Mouse (Mus musculus) embryonic facial prominence, embryonic 15.5 days (tissue): ENCODE data around the gene Tspan33. TPM values are rescaled to one million over a fixed set of nuclear protein-coding genes. Genes with fewer than 3 reads are reported as not detected.

Source experiments
- ATAC-seq: fragments of 200-750 bp; cut with Nextera tagmentation; 2 replicates; pipeline ENCODE4 v1.8.0; 2017; ENCODE audit warnings: low read depth, moderate TSS enrichment; ENCODE audit not compliant: insufficient number of reproducible peaks, low FRiP score, low TSS enrichment
- H3K27ac ChIP-seq: fragments of 300-500 bp; sonication (generic); replicated peaks from 2 replicates; pipeline ENCODE4 v1.5.1; 2015; ENCODE audit warnings: mild to moderate bottlenecking, inconsistent platforms
- H3K27me3 ChIP-seq: fragments of 300-500 bp; sonication (generic); 2 replicates; pipeline ENCODE4 v1.6.1; 2015; ENCODE audit warnings: inconsistent platforms
- H3K36me3 ChIP-seq: fragments of 300-500 bp; sonication (generic); 2 replicates; pipeline ENCODE4 v1.6.1; 2015; ENCODE audit warnings: mild to moderate bottlenecking, inconsistent platforms
- H3K4me1 ChIP-seq: fragments of 300-500 bp; sonication (generic); 2 replicates; pipeline ENCODE4 v1.6.1; 2015; ENCODE audit warnings: inconsistent platforms
- H3K4me2 ChIP-seq: fragments of 300-500 bp; sonication (generic); replicated peaks from 2 replicates; pipeline ENCODE4 v1.6.1; 2015; ENCODE audit warnings: mild to moderate bottlenecking, inconsistent platforms
- H3K4me3 ChIP-seq: fragments of 300-500 bp; sonication (generic); replicated peaks from 2 replicates; pipeline ENCODE4 v1.5.1; 2015; ENCODE audit warnings: mild to moderate bottlenecking, inconsistent platforms
- H3K9ac ChIP-seq: fragments of 300-500 bp; sonication (generic); 2 replicates; pipeline ENCODE4 v1.6.1; 2015; ENCODE audit warnings: inconsistent platforms
- H3K9me3 ChIP-seq: fragments of 300-500 bp; sonication (generic); replicated peaks from 2 replicates; pipeline ENCODE4 v1.6.1; 2016; ENCODE audit warnings: inconsistent platforms
- WGBS: fragments of 180-500 bp; shearing (Covaris S2); methylation state at CpG from one replicate; pipeline ENCODE4 v1.1.7; 2015; 5-methylcytosine and 5-hydroxymethylcytosine counted together
- polyA plus RNA-seq: library from polyadenylated mRNA; unstranded; fragments of >200 nt; fragmentation: Nextera tagmentation; extraction: Ambion mirVana; gene quantifications from 2 replicates; pipeline ENCODE4 v1.2.1, GENCODE M21; 2015

Tspan33 gene
- polyA plus RNA-seq, 1 experiment from 2014 or later, result 8.1 TPM

GRCm38 (mm10) chr6:29721890-29722289, 27.9 kb downstream of the Tspan33 start:
- H3K36me3 ChIP-seq, result no peaks in the 10 kb centered on the region
- no peak overlapping the region for H3K4me3 ChIP-seq
- no peak for ATAC-seq
- no peaks in the 10 kb centered on the region for H3K9me3 ChIP-seq
- WGBS, result 71% methylated on average over 2 of the region's 2 CpGs
- H3K4me2 ChIP-seq, result no peak overlapping the region
- H3K4me1 ChIP-seq, result peaks cover 21% of the 10 kb centered on the region
- no peak overlapping the region for H3K9ac ChIP-seq
- no peaks in the 10 kb centered on the region for H3K27me3 ChIP-seq
- H3K27ac ChIP-seq, result no peak overlapping the region

- WGBS, result 49% methylated on average over 1 of the region's 1 CpGs
Measured at GRCm38 (mm10) chr6:29726576-29727200, 32.7 kb downstream of the Tspan33 start.

DNA sequence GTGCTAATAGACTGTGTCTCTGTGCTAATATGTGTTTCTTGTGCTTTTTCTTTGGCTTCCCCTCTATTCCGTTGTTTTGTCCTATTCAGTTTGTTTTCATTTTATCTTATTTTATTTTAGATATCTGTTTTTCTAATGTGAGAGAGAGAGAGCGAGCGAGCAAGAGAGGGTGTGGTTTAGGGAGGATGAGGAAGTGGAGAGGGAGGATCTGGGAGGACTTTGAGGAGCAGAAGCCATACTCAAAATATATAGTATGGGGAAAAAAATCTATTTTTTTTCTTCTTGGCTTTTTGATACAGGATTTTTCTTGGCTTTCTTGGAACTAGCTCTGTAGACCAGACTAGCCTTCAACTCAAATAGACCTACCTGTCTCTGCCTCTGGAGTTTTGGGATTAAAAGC, 34.0 kb downstream of the Tspan33 start:
- H3K9me3 ChIP-seq, result no peaks in the 10 kb centered on the region
- no peaks in the 10 kb centered on the region for H3K27me3 ChIP-seq
- H3K9ac ChIP-seq, result no peak overlapping the region
- ATAC-seq, result no peak
- no peaks in the 10 kb centered on the region for H3K4me1 ChIP-seq
- WGBS, result 81% methylated on average over 3 of the region's 3 CpGs
- H3K36me3 ChIP-seq, result no peaks in the 10 kb centered on the region
- H3K4me2 ChIP-seq, result no peak overlapping the region
- H3K27ac ChIP-seq, result no peak overlapping the region
- no peak overlapping the region for H3K4me3 ChIP-seq

More at GRCm38 (mm10) chr6:29726576-29727200, 32.7 kb downstream of the Tspan33 start:
- Histone ChIP-seq H3K27ac (no peak overlapping the region), H3K9me3 (no peaks in the 10 kb centered on the region), H3K4me3 (no peak overlapping the region), H3K36me3 (no peaks in the 10 kb centered on the region), H3K4me2 (no peak overlapping the region), H3K27me3 (no peaks in the 10 kb centered on the region), H3K9ac (no peak overlapping the region), H3K4me1 (no peaks in the 10 kb centered on the region)
- no peak for ATAC-seq

- no peaks in the 10 kb centered on the region for H3K27me3 ChIP-seq
- no peaks in the 10 kb centered on the region for H3K4me1 ChIP-seq
- H3K4me2 ChIP-seq, result no peak overlapping the region
- H3K4me3 ChIP-seq, result no peak overlapping the region
- ATAC-seq, result no peak
- H3K9ac ChIP-seq, result no peak overlapping the region
- 63% methylated on average over 1 of the region's 1 CpGs for WGBS
- no peak overlapping the region for H3K27ac ChIP-seq
- H3K9me3 ChIP-seq, result no peaks in the 10 kb centered on the region
- H3K36me3 ChIP-seq, result no peaks in the 10 kb centered on the region
Measured at GRCm38 (mm10) chr6:29729491-29729890, 35.5 kb downstream of the Tspan33 start.

- 0% methylated on average over 28 of the region's 30 CpGs for WGBS
- Histone ChIP-seq H3K4me3 (peak within 1 kb of the TSS; percentile 90), H3K4me2 (peak within 1 kb of the TSS; percentile 79), H3K27me3 (no peaks in the 10 kb centered on the region), H3K9ac (peak within 1 kb of the TSS; percentile 98), H3K9me3 (no peaks in the 10 kb centered on the region), H3K4me1 (peaks cover 19% of the 10 kb centered on the region), H3K36me3 (0 out of 2 replicates have a peak, but pooled peaks cover 10% of the 10 kb centered on the region), H3K27ac (peak within 1 kb of the TSS; percentile 98)
- ATAC-seq, result peak; percentile 97
Measured at GRCm38 (mm10) chr6:29735336-29735688, 41.3 kb downstream of the Tspan33 start, which contains the start of gene Smo. Gene Smo, plus strand, starts transcription at chr6:29735503.

DNA sequence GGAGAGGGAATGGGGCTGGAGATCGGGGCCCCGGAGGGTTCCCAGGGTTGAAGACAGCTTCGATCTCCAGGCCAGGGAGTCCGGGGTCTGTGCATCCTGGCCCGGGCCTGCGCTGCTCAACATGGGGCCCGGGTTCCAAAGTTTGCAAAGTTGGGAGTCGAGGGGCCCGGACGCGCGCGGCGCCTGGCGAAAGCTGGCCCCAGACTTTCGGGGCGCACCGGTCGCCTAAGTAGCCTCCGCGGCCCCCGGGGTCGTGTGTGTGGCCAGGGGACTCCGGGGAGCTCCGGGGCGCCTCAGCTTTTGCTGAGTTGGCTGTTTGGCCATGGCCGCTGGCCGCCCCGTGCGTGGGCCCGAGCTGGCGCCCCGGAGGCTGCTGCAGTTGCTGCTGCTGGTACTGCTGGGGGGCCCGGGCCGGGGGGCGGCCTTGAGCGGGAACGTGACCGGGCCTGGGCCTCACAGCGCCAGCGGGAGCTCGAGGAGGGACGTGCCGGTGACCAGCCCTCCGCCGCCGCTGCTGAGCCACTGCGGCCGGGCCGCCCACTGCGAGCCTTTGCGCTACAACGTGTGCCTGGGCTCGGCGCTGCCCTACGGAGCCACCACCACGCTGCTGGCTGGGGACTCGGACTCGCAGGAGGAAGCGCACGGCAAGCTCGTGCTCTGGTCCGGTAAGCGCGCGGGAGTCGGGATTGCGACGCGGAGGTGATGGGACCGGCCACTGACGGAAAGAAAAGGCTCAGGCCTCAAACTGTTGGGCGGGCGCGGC, 41.8 kb downstream of the Tspan33 start:
- H3K36me3 ChIP-seq, result 0 out of 2 replicates have a peak, but pooled peaks cover 10% of the 10 kb centered on the region
- ATAC-seq, result peak; percentile 73
- H3K4me1 ChIP-seq, result peaks cover 19% of the 10 kb centered on the region
- peak overlapping the region; percentile 98 for H3K27ac ChIP-seq
- WGBS, result under 1% methylated on average over 75 of the region's 75 CpGs
- H3K9ac ChIP-seq, result peak overlapping the region; percentile 98
- H3K4me3 ChIP-seq, result peak overlapping the region; percentile 90
- H3K4me2 ChIP-seq, result peak overlapping the region; percentile 79
- no peaks in the 10 kb centered on the region for H3K9me3 ChIP-seq
- H3K27me3 ChIP-seq, result no peaks in the 10 kb centered on the region

DNA sequence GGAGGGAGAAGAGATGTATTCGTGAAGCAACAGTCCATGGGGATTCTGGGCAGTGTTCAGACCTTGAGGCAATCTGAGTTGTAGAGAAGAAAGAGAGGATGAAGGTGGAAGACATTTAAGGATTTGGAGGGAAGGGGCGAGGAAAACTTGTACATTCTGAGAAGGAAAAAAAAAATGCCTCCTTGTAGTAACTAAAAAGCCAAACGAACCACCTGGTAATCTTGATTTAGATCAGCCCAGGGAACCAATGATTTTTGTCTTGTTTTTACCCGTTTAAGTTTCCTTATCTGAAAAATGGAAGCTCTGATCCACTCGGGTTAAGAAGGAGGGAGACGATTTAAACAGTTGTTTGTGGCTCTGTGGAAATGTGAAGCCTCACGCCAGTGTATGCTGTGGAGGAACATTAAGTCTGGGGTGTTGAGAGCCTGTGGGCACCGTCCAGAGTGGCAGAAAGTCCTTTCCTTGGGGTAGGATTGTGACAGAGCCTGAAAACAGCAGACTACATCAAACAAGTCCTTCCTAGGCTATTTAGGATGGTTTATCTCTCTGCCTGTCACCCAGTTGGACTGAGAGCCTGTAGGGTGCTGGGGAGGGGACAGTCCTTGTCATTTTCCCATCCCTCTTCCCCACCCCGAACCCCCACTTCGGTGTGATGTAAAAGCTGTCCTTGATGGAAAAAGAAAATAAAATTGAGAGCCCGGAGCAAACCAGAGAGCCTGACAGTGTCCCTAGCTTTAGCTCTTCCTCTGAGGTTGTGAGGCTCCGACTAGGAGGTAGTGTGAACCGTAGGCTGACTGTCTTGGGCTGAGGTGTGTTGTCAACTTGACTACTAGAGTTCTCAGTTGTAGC, 42.8 kb downstream of the Tspan33 start:
- peak overlapping the region; percentile 98 for H3K9ac ChIP-seq
- 10% methylated on average over 13 of the region's 13 CpGs for WGBS
- ATAC-seq, result no peak

GRCm38 (mm10) chr6:29751466-29752152, 57.6 kb downstream of the Tspan33 start:
- Histone ChIP-seq H3K27me3 (no peaks in the 10 kb centered on the region), H3K36me3 (peaks cover 32% of the 10 kb centered on the region), H3K4me2 (no peak overlapping the region), H3K4me3 (no peak overlapping the region), H3K9ac (no peak overlapping the region), H3K27ac (no peak overlapping the region), H3K9me3 (peaks cover 4% of the 10 kb centered on the region; the same call in 1 of the 2 replicates), H3K4me1 (peaks cover 17% of the 10 kb centered on the region; the same call in 1 of the 2 replicates)
- ATAC-seq, result no peak
- WGBS, result 85% methylated on average over 3 of the region's 3 CpGs

More for the DNA sequence above, 42.8 kb downstream of the Tspan33 start:
- peak overlapping the region; percentile 79 for H3K4me2 ChIP-seq
- 0 out of 2 replicates have a peak, but pooled peaks cover 10% of the 10 kb centered on the region for H3K36me3 ChIP-seq
- H3K4me3 ChIP-seq, result peak overlapping the region; percentile 90
- no peaks in the 10 kb centered on the region for H3K27me3 ChIP-seq
- peak overlapping the region; percentile 98 for H3K27ac ChIP-seq
- H3K4me1 ChIP-seq, result peaks cover 19% of the 10 kb centered on the region
- no peaks in the 10 kb centered on the region for H3K9me3 ChIP-seq

- H3K9me3 ChIP-seq, result peaks cover under 1% of the 10 kb centered on the region; the same call in 1 of the 2 replicates
- peaks cover 48% of the 10 kb centered on the region for H3K36me3 ChIP-seq
- H3K4me1 ChIP-seq, result peaks cover 18% of the 10 kb centered on the region; the same call in 1 of the 2 replicates
- ATAC-seq, result no peak
- no peak overlapping the region for H3K27ac ChIP-seq
- no peak overlapping the region for H3K4me2 ChIP-seq
- H3K9ac ChIP-seq, result no peak overlapping the region
- H3K4me3 ChIP-seq, result no peak overlapping the region
- no peaks in the 10 kb centered on the region for H3K27me3 ChIP-seq
- 90% methylated on average over 11 of the region's 11 CpGs for WGBS
Measured at GRCm38 (mm10) chr6:29753336-29753735, 59.3 kb downstream of the Tspan33 start.

DNA sequence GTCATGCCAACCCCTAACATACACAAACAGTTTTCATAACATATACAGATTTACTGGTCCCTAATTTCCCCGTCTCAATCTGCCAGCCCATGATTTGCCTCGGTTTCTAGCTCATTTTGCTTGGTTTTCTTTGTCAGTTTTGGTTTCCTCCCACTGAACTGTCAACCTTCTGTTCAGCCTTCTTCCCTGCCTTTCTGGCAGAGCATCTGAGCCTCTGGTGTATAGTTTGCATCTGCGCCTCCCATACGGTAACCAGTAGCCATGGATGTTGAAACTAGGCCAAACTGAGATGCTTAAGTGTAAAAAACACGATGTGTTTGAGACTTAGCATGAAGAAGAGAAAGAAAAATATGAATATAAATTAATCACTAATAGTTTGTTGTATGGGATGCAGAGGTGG, 62.0 kb downstream of the Tspan33 start:
- no peak overlapping the region for H3K27ac ChIP-seq
- no peak for ATAC-seq
- H3K4me2 ChIP-seq, result no peak overlapping the region
- peaks cover 67% of the 10 kb centered on the region for H3K36me3 ChIP-seq
- peaks cover 13% of the 10 kb centered on the region; the same call in 1 of the 2 replicates for H3K4me1 ChIP-seq
- H3K9ac ChIP-seq, result no peak overlapping the region
- no peaks in the 10 kb centered on the region for H3K9me3 ChIP-seq
- no peak overlapping the region for H3K4me3 ChIP-seq
- no peaks in the 10 kb centered on the region for H3K27me3 ChIP-seq
- 70% methylated on average over 5 of the region's 5 CpGs for WGBS
